Mouse (Mus musculus): ENCODE measurements at regions not wholly inside any gene's neighbourhood (a gene's known extent, or its start where the extent isn't known, plus 50 kb on each side); places are given as distances from the start of the nearest gene placed in this dataset.
"Not testable (repeated sequence)": the region's sequence is repeated elsewhere in the genome, so short reads cannot be mapped to it uniquely, and the experiment has no call there.

DNA sequence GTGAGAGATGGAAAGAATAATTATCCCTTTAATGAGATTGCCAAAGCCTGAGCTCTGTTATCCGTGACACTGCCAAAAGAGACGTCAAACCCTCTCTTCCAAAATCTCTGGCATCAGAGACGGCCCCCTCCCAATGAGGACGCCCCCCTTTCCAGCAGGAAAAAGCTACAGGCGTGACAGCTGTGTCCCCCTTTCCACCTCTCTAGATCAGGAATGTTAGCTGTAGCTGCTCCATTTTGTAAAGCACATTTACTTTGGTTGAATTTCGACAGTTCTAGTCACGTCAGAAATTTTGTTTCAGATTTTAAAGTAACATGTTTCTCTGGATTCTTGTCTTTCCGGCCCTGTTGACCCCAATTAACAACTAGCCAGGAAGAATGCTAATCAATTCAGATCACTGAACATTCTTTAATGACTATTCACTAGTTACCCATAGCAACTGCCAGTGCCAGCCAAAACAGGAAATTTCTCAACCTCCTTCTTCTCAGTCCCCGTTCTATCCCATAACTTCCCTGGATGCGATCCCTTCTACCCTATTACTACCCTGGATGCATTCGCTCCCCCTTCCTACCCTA, 261.1 kb downstream of the Dad1 start:
- H3K27ac ChIP-seq (replicated peaks) = no peak overlapping the region
- H3K9me3 ChIP-seq (replicated peaks) = no peaks in the 10 kb centered on the region
- H3K4me3 ChIP-seq (replicated peaks) = no peak overlapping the region
- no peak overlapping the region for H3K9ac ChIP-seq
- H3K36me3 ChIP-seq = no peaks in the 10 kb centered on the region
- no peaks in the 10 kb centered on the region for H3K4me1 ChIP-seq
- no peaks in the 10 kb centered on the region for H3K27me3 ChIP-seq
- H3K4me2 ChIP-seq (replicated peaks) = no peak overlapping the region
- 45% methylated on average over 11 of the region's 11 CpGs for WGBS
- no peak for ATAC-seq (ENCODE audit: insufficient number of reproducible peaks, low FRiP score, low TSS enrichment, low read depth)

DNA sequence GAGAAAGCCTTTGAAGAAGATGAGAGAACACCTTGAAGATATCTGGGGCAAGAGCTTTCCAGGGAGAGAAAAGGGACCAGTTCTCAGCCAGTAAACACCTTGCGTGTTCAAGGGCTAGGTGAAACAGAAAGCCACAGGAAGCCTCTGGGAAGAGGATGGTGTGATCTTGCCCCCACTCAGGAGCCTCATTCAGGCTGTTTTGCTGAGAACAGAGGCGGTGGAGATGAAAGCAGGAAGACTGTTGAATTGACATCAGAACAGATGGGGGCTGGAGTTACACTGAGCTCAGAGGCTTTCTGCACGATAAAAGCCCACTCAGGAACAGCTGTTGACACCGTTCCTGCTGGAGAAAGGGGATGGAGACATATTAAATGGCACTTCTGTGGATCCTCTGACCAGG, 262.5 kb downstream of the Dad1 start:
- no peak for ATAC-seq (ENCODE audit: insufficient number of reproducible peaks, low FRiP score, low TSS enrichment, low read depth)
- WGBS = 49% methylated on average over 4 of the region's 4 CpGs
- no peak overlapping the region for H3K27ac ChIP-seq (replicated peaks)
- no peaks in the 10 kb centered on the region for H3K9me3 ChIP-seq (replicated peaks)
- no peak overlapping the region for H3K4me2 ChIP-seq (replicated peaks)
- no peaks in the 10 kb centered on the region for H3K4me1 ChIP-seq
- H3K4me3 ChIP-seq (replicated peaks) = no peak overlapping the region
- no peaks in the 10 kb centered on the region for H3K27me3 ChIP-seq
- H3K36me3 ChIP-seq = no peaks in the 10 kb centered on the region
- H3K9ac ChIP-seq = no peak overlapping the region

DNA sequence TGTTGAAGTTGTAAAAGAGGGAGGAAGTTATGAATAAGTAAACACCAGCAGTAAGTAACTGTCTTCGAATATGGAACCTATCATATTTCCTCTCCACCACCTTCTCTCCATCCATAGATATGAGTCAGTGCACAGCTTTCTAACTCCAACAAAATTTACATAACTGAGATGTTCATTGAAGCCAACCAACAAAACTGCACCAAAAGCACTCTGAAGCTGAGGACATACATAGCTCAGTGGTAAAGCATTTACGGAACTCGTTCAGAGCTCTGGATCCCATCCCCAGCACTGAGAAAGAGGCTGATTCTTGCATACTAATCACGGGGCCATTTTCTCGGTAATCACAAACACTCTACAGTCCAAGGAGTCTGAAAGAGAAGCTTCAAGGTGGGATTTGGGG, 273.1 kb downstream of the Dad1 start:
- H3K9me3 ChIP-seq (replicated peaks) = no peaks in the 10 kb centered on the region
- no peaks in the 10 kb centered on the region for H3K4me1 ChIP-seq
- no peak overlapping the region for H3K4me3 ChIP-seq (replicated peaks)
- no peak overlapping the region for H3K9ac ChIP-seq
- 36% methylated on average over 5 of the region's 5 CpGs for WGBS
- no peaks in the 10 kb centered on the region for H3K36me3 ChIP-seq
- peak; percentile 24; the same call in 1 of the 2 replicates for ATAC-seq (ENCODE audit: insufficient number of reproducible peaks, low FRiP score, low TSS enrichment, low read depth)
- no peak overlapping the region for H3K4me2 ChIP-seq (replicated peaks)
- H3K27ac ChIP-seq (replicated peaks) = no peak overlapping the region
- H3K27me3 ChIP-seq = no peaks in the 10 kb centered on the region

DNA sequence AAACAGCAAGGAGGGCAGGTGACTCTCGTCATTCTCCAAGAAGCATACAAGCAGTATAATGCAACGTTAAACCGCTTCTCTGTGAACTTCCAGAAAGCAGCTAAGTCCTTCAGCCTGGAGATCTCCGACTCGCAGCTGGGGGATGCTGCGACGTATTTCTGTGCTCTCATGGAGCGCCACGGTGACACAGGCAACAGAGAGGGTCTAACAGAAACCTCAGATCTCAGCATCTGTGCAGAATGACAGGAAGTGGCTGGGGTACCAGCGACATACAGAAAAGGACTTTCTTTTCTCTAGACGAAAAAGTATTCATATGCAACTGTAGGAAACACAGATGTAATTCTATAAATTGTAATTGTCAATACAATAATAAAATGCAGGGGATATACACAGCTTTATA, 292.5 kb downstream of the Dad1 start:
- not testable (repeated sequence) for ATAC-seq (ENCODE audit: insufficient number of reproducible peaks, low FRiP score, low TSS enrichment, low read depth); H3K4me3 ChIP-seq (replicated peaks); H3K4me2 ChIP-seq (replicated peaks); H3K36me3 ChIP-seq; H3K4me1 ChIP-seq; H3K9ac ChIP-seq; H3K27ac ChIP-seq (replicated peaks); H3K9me3 ChIP-seq (replicated peaks); H3K27me3 ChIP-seq
- WGBS = 78% methylated on average over 11 of the region's 11 CpGs

DNA sequence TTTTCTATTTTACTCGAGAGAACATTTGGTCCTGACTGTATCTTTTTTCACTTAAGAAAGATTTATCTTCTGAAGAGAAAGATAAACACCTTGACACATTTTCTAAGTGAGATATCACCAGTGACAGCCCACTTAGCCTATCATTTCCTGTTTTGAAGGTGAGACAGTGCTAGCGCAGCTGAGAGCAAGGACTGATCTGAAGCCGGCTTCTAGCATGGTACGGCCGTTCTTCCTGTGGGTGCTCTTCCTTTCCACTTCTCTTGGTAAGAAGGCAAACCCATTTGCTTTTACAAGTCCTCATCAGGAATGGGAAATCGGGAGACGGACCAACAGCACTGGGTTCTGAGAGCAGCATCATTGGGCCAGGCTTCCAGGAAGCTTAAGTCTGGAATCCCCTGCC, 293.1 kb downstream of the Dad1 start:
- Histone ChIP-seq H3K9me3 (replicated peaks) (no peaks in the 10 kb centered on the region), H3K9ac (no peak overlapping the region), H3K4me1 (no peaks in the 10 kb centered on the region), H3K4me3 (replicated peaks) (no peak overlapping the region), H3K27me3 (no peaks in the 10 kb centered on the region), H3K36me3 (no peaks in the 10 kb centered on the region), H3K27ac (replicated peaks) (no peak overlapping the region), H3K4me2 (replicated peaks) (no peak overlapping the region)
- ATAC-seq (ENCODE audit: insufficient number of reproducible peaks, low FRiP score, low TSS enrichment, low read depth) = no peak
- WGBS = 73% methylated on average over 7 of the region's 7 CpGs

DNA sequence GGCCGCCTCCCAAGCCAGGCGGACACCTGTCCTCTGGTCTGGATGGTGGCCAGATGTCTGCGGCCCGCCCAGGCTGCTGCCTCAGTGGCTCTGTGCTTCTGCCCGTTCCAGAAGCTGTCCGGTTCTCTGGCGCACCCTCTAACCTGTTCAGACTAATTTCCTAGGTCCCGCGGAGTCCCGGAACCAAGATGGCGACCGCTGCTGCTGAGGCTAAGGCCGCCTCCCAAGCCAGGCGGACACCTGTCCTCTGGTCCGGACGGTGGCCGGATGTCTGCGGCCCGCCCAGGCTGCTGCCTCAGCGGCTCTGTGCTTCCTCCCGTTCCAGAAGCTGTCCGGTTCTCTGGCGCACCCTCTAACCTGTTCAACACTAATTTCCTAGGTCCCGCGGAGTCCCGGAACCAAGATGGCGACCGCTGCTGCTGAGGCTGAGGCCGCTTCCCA, 318.1 kb downstream of the Dad1 start:
- H3K4me3 ChIP-seq (replicated peaks); H3K27me3 ChIP-seq; H3K9ac ChIP-seq; H3K4me2 ChIP-seq (replicated peaks); H3K27ac ChIP-seq (replicated peaks); H3K36me3 ChIP-seq; H3K4me1 ChIP-seq; H3K9me3 ChIP-seq (replicated peaks); ATAC-seq (ENCODE audit: insufficient number of reproducible peaks, low FRiP score, low TSS enrichment, low read depth): not testable (repeated sequence)
- 94% methylated on average over 29 of the region's 29 CpGs for WGBS

DNA sequence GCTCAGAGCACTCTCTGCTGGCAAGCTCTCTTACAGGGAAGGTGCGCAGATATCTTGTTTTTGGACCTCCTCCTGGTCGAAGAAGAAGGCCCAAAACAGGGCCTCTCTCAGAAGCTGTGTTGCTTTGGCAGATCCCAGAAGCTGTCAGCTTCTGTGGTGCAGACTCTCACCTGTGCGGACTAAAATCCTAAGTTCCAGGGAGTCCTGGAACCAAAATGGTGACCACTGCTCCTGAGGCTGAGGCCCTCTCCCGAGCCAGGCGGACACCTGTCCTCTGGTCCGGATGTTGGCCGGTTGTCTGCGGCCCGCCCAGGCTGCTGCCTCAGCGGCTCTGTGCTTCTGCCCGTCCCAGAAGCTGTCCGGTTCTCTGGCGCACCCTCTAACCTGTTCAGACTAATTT, 318.6 kb downstream of the Dad1 start:
- not testable (repeated sequence) for H3K9ac ChIP-seq; H3K4me2 ChIP-seq (replicated peaks); H3K4me3 ChIP-seq (replicated peaks); H3K27ac ChIP-seq (replicated peaks); H3K4me1 ChIP-seq; H3K27me3 ChIP-seq; ATAC-seq (ENCODE audit: insufficient number of reproducible peaks, low FRiP score, low TSS enrichment, low read depth); H3K36me3 ChIP-seq; H3K9me3 ChIP-seq (replicated peaks)
- WGBS = 90% methylated on average over 8 of the region's 13 CpGs

DNA sequence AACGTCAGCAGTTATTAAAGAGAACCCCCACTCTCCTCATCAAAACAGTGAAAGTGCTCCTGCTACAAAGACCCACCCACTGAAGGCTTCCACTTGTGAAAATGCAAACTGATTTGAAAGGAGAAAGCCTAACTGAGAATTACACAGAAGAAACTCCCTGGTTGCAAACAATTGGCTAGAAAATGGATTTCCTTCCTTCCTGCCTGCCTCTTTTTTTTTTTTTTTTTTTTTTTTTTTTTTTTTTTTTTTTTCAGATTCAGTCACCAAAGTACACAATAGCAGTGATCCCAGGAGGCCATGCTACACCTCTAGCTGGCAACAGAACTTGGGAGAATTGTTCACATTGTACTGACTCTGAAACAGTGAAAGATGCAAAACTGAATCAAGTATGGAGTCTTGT, 343.0 kb downstream of the Dad1 start:
- no peak for ATAC-seq (ENCODE audit: insufficient number of reproducible peaks, low FRiP score, low TSS enrichment, low read depth)
- Histone ChIP-seq H3K9ac (no peak overlapping the region), H3K4me2 (replicated peaks) (no peak overlapping the region), H3K36me3 (no peaks in the 10 kb centered on the region), H3K27ac (replicated peaks) (no peak overlapping the region), H3K4me3 (replicated peaks) (no peak overlapping the region), H3K27me3 (no peaks in the 10 kb centered on the region), H3K4me1 (no peaks in the 10 kb centered on the region), H3K9me3 (replicated peaks) (no peaks in the 10 kb centered on the region)
- 85% methylated on average over 1 of the region's 1 CpGs for WGBS

DNA sequence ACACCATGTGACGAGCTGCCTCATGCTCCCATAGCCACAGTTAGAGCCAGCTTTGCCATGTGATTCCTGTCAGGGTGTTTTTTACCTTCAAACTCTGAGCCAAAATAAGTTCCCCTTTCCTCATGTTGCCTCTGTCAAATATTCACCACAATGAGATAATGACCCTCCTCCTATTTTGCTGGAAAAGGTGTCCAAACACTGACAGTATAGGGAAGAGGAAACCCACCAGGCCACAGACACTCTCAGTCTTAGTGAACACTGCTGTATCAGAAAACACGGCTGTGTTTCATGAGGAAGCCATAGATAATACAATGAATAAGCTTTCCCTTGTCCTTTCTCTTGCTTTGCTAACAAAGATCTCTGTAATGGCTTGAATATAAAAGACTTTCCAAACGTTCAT, 349.3 kb downstream of the Dad1 start:
- 73% methylated on average over 3 of the region's 3 CpGs for WGBS
- no peaks in the 10 kb centered on the region for H3K4me1 ChIP-seq
- no peak for ATAC-seq (ENCODE audit: insufficient number of reproducible peaks, low FRiP score, low TSS enrichment, low read depth)
- H3K4me2 ChIP-seq (replicated peaks) = no peak overlapping the region
- no peaks in the 10 kb centered on the region for H3K36me3 ChIP-seq
- H3K9ac ChIP-seq = no peak overlapping the region
- H3K27ac ChIP-seq (replicated peaks) = no peak overlapping the region
- H3K27me3 ChIP-seq = no peaks in the 10 kb centered on the region
- H3K4me3 ChIP-seq (replicated peaks) = no peak overlapping the region
- H3K9me3 ChIP-seq (replicated peaks) = no peaks in the 10 kb centered on the region

DNA sequence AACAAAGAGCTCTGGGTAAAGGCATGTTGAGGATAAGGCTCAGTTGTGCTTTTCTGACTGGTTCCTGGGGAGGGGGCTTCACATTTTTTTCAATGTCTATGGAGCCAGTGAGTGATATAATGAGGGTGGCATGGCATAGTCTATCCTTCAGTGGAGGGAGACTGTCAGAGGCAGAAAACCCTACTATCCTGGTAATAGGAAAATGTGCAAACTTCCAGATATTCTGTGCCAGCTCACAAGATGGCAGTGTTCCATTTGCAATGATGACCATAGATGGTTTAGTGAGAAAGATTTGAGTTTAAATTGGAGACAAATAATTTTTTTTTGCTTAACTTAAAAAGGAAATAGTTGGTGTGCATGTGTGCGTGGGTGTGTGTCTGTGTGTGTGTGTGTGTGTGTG, 352.8 kb downstream of the Dad1 start:
- H3K4me3 ChIP-seq (replicated peaks) = no peak overlapping the region
- H3K4me1 ChIP-seq = no peaks in the 10 kb centered on the region
- H3K27ac ChIP-seq (replicated peaks) = no peak overlapping the region
- H3K27me3 ChIP-seq = no peaks in the 10 kb centered on the region
- 67% methylated on average over 1 of the region's 1 CpGs for WGBS
- H3K9ac ChIP-seq = no peak overlapping the region
- no peak for ATAC-seq (ENCODE audit: insufficient number of reproducible peaks, low FRiP score, low TSS enrichment, low read depth)
- H3K36me3 ChIP-seq = no peaks in the 10 kb centered on the region
- no peaks in the 10 kb centered on the region for H3K9me3 ChIP-seq (replicated peaks)
- no peak overlapping the region for H3K4me2 ChIP-seq (replicated peaks)

DNA sequence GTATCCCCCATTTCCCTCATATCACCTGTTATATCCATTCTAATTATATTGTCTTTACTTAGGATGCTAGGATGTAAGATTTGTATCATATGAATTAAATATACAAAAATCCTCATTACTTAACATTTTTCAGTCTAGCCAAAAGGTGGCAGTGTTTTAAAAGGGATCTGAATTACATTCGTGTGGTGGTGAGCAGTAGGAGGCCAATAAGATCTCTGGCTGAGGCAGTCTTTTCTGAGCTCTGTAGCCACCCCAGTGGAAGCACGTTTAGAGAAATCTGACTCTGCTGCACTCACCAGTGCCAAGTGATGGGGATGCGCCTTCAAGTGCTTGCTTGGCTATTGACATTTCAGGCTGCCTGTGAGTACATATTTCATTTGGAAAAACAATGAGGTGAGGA, 372.6 kb downstream of the Dad1 start:
- Histone ChIP-seq H3K4me2 (replicated peaks) (no peak overlapping the region), H3K27me3 (no peaks in the 10 kb centered on the region), H3K9me3 (replicated peaks) (no peaks in the 10 kb centered on the region), H3K4me1 (no peaks in the 10 kb centered on the region), H3K27ac (replicated peaks) (no peak overlapping the region), H3K4me3 (replicated peaks) (no peak overlapping the region), H3K36me3 (no peaks in the 10 kb centered on the region), H3K9ac (no peak overlapping the region)
- ATAC-seq (ENCODE audit: insufficient number of reproducible peaks, low FRiP score, low TSS enrichment, low read depth) = no peak
- 8% methylated on average over 3 of the region's 3 CpGs for WGBS

DNA sequence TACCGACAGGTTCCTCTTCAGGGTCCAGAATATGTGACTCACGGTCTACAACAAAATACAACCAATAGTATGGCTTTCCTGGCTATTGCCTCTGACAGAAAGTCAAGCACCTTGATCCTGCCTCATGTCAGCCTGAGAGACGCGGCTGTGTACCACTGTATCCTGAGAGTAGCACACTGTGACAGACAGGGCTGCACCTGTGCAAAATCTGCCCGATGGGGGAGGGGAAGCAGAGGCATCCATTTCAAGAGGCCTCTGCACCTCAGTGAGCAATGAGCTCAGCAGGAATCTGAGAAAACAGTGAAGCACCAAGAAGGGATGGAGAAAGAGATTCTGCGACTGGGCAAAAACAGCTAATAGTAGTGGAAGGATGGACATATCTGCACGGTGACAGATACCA, 377.3 kb downstream of the Dad1 start:
- WGBS = 63% methylated on average over 7 of the region's 7 CpGs
- no peak overlapping the region for H3K27ac ChIP-seq (replicated peaks)
- H3K36me3 ChIP-seq = no peaks in the 10 kb centered on the region
- no peaks in the 10 kb centered on the region for H3K9me3 ChIP-seq (replicated peaks)
- no peaks in the 10 kb centered on the region for H3K27me3 ChIP-seq
- ATAC-seq (ENCODE audit: insufficient number of reproducible peaks, low FRiP score, low TSS enrichment, low read depth) = no peak
- H3K9ac ChIP-seq = no peak overlapping the region
- no peak overlapping the region for H3K4me3 ChIP-seq (replicated peaks)
- no peak overlapping the region for H3K4me2 ChIP-seq (replicated peaks)
- no peaks in the 10 kb centered on the region for H3K4me1 ChIP-seq

Data from embryonic facial prominence, embryonic 15.5 days (tissue).